Mouse (Mus musculus): Measurements from ENCODE around the gene Vmp1. TPM values are rescaled to one million over a fixed set of nuclear protein-coding genes. Genes with fewer than 3 reads are reported as not detected.

Gene Vmp1
- polyA plus RNA-seq, 1 experiment from 2014 or later: 220 TPM

GRCm38 (mm10) chr11:86572623-86573022 is 111.0 kb downstream of the Vmp1 start:
- H3K4me2 ChIP-seq (ENCODE audit: low read depth, low read length): no peak overlapping the region
- H3K4me1 ChIP-seq (ENCODE audit: control insufficient read depth, insufficient read depth, low read length): peaks cover 31% of the 10 kb centered on the region
- H3K9me3 ChIP-seq (ENCODE audit: control insufficient read depth, low read length): no peaks in the 10 kb centered on the region
- no peak overlapping the region for H3K4me3 ChIP-seq (ENCODE audit: low read length)
- no peak for ATAC-seq
- no peak overlapping the region for H3K27ac ChIP-seq (ENCODE audit: low read length)
- WGBS: 73% methylated on average over 2 of the region's 2 CpGs
- H3K27me3 ChIP-seq (replicated peaks; ENCODE audit: control insufficient read depth, insufficient read depth, low read length): no peaks in the 10 kb centered on the region
- H3K36me3 ChIP-seq (ENCODE audit: control insufficient read depth, insufficient read depth, low read length): no peaks in the 10 kb centered on the region
- no peak overlapping the region for H3K9ac ChIP-seq (ENCODE audit: low read depth, low read length)

GRCm38 (mm10) chr11:86571871-86572270 is 111.8 kb downstream of the Vmp1 start:
- Histone ChIP-seq H3K4me3 (ENCODE audit: low read length) (no peak overlapping the region), H3K9me3 (ENCODE audit: control insufficient read depth, low read length) (no peaks in the 10 kb centered on the region), H3K27ac (ENCODE audit: low read length) (peak overlapping the region; percentile 73), H3K4me1 (ENCODE audit: control insufficient read depth, insufficient read depth, low read length) (peaks cover 25% of the 10 kb centered on the region), H3K4me2 (ENCODE audit: low read depth, low read length) (no peak overlapping the region), H3K36me3 (ENCODE audit: control insufficient read depth, insufficient read depth, low read length) (no peaks in the 10 kb centered on the region), H3K27me3 (replicated peaks; ENCODE audit: control insufficient read depth, insufficient read depth, low read length) (no peaks in the 10 kb centered on the region), H3K9ac (ENCODE audit: low read depth, low read length) (no peak overlapping the region)
- WGBS: 63% methylated on average over 4 of the region's 4 CpGs
- ATAC-seq: no peak

- no peaks in the 10 kb centered on the region for H3K36me3 ChIP-seq (ENCODE audit: control insufficient read depth, insufficient read depth, low read length)
- ATAC-seq: peak; percentile 62
- no peaks in the 10 kb centered on the region for H3K27me3 ChIP-seq (replicated peaks; ENCODE audit: control insufficient read depth, insufficient read depth, low read length)
- H3K9me3 ChIP-seq (ENCODE audit: control insufficient read depth, low read length): no peaks in the 10 kb centered on the region
- H3K4me3 ChIP-seq (ENCODE audit: low read length): no peak overlapping the region
- H3K4me2 ChIP-seq (ENCODE audit: low read depth, low read length): no peak overlapping the region
- peaks cover 25% of the 10 kb centered on the region for H3K4me1 ChIP-seq (ENCODE audit: control insufficient read depth, insufficient read depth, low read length)
- no peak overlapping the region for H3K9ac ChIP-seq (ENCODE audit: low read depth, low read length)
- peak overlapping the region; percentile 73 for H3K27ac ChIP-seq (ENCODE audit: low read length)
- 36% methylated on average over 15 of the region's 15 CpGs for WGBS
Measured at GRCm38 (mm10) chr11:86571047-86571855, 112.4 kb downstream of the Vmp1 start.

GRCm38 (mm10) chr11:86570261-86570746 is 113.3 kb downstream of the Vmp1 start:
- Histone ChIP-seq H3K4me1 (ENCODE audit: control insufficient read depth, insufficient read depth, low read length) (peaks cover 20% of the 10 kb centered on the region), H3K9ac (ENCODE audit: low read depth, low read length) (no peak overlapping the region), H3K27me3 (replicated peaks; ENCODE audit: control insufficient read depth, insufficient read depth, low read length) (no peaks in the 10 kb centered on the region), H3K27ac (ENCODE audit: low read length) (peak overlapping the region; percentile 65), H3K36me3 (ENCODE audit: control insufficient read depth, insufficient read depth, low read length) (no peaks in the 10 kb centered on the region), H3K4me2 (ENCODE audit: low read depth, low read length) (no peak overlapping the region), H3K4me3 (ENCODE audit: low read length) (no peak overlapping the region), H3K9me3 (ENCODE audit: control insufficient read depth, low read length) (no peaks in the 10 kb centered on the region)
- no peak for ATAC-seq
- 32% methylated on average over 9 of the region's 9 CpGs for whole genome bisulfite sequencing

GRCm38 (mm10) chr11:86568425-86568824 is 115.2 kb downstream of the Vmp1 start:
- Histone ChIP-seq H3K9me3 (ENCODE audit: control insufficient read depth, low read length) (no peaks in the 10 kb centered on the region), H3K4me3 (ENCODE audit: low read length) (no peak overlapping the region), H3K27me3 (replicated peaks; ENCODE audit: control insufficient read depth, insufficient read depth, low read length) (no peaks in the 10 kb centered on the region), H3K4me1 (ENCODE audit: control insufficient read depth, insufficient read depth, low read length) (peaks cover 13% of the 10 kb centered on the region), H3K27ac (ENCODE audit: low read length) (no peak overlapping the region), H3K9ac (ENCODE audit: low read depth, low read length) (no peak overlapping the region), H3K4me2 (ENCODE audit: low read depth, low read length) (no peak overlapping the region), H3K36me3 (ENCODE audit: control insufficient read depth, insufficient read depth, low read length) (0 out of 2 replicates have a peak, but pooled peaks cover 3% of the 10 kb centered on the region)
- WGBS: 55% methylated on average over 3 of the region's 3 CpGs
- 0 out of 2 replicates have a peak, but pooled peaks have one; percentile 36 for ATAC-seq

GRCm38 (mm10) chr11:86558258-86558657 is 125.4 kb downstream of the Vmp1 start:
- WGBS: 82% methylated on average over 4 of the region's 4 CpGs
- Histone ChIP-seq H3K9me3 (ENCODE audit: control insufficient read depth, low read length) (no peaks in the 10 kb centered on the region), H3K27ac (ENCODE audit: low read length) (no peak overlapping the region), H3K4me2 (ENCODE audit: low read depth, low read length) (no peak overlapping the region), H3K9ac (ENCODE audit: low read depth, low read length) (no peak overlapping the region), H3K36me3 (ENCODE audit: control insufficient read depth, insufficient read depth, low read length) (no peaks in the 10 kb centered on the region), H3K4me1 (ENCODE audit: control insufficient read depth, insufficient read depth, low read length) (no peaks in the 10 kb centered on the region), H3K27me3 (replicated peaks; ENCODE audit: control insufficient read depth, insufficient read depth, low read length) (no peaks in the 10 kb centered on the region), H3K4me3 (ENCODE audit: low read length) (no peak overlapping the region)
- no peak for ATAC-seq

GRCm38 (mm10) chr11:86553525-86553924 is 130.1 kb downstream of the Vmp1 start:
- H3K36me3 ChIP-seq (ENCODE audit: control insufficient read depth, insufficient read depth, low read length): no peaks in the 10 kb centered on the region
- H3K4me2 ChIP-seq (ENCODE audit: low read depth, low read length): no peak overlapping the region
- no peak overlapping the region for H3K9ac ChIP-seq (ENCODE audit: low read depth, low read length)
- no peak overlapping the region for H3K4me3 ChIP-seq (ENCODE audit: low read length)
- H3K4me1 ChIP-seq (ENCODE audit: control insufficient read depth, insufficient read depth, low read length): no peaks in the 10 kb centered on the region
- H3K27me3 ChIP-seq (replicated peaks; ENCODE audit: control insufficient read depth, insufficient read depth, low read length): no peaks in the 10 kb centered on the region
- H3K27ac ChIP-seq (ENCODE audit: low read length): no peak overlapping the region
- no peak for ATAC-seq
- WGBS: 94% methylated on average over 6 of the region's 6 CpGs
- no peaks in the 10 kb centered on the region for H3K9me3 ChIP-seq (ENCODE audit: control insufficient read depth, low read length)

GRCm38 (mm10) chr11:86547412-86547811 is 136.2 kb downstream of the Vmp1 start:
- Histone ChIP-seq H3K36me3 (ENCODE audit: control insufficient read depth, insufficient read depth, low read length) (no peaks in the 10 kb centered on the region), H3K27me3 (replicated peaks; ENCODE audit: control insufficient read depth, insufficient read depth, low read length) (no peaks in the 10 kb centered on the region), H3K9ac (ENCODE audit: low read depth, low read length) (no peak overlapping the region), H3K27ac (ENCODE audit: low read length) (no peak overlapping the region), H3K4me2 (ENCODE audit: low read depth, low read length) (no peak overlapping the region), H3K4me1 (ENCODE audit: control insufficient read depth, insufficient read depth, low read length) (peaks cover 10% of the 10 kb centered on the region), H3K4me3 (ENCODE audit: low read length) (no peak overlapping the region), H3K9me3 (ENCODE audit: control insufficient read depth, low read length) (no peaks in the 10 kb centered on the region)
- 100% methylated on average over 1 of the region's 1 CpGs for WGBS
- ATAC-seq: no peak

- peak overlapping the region; percentile 65 for H3K9ac ChIP-seq (ENCODE audit: low read depth, low read length)
- peak overlapping the region; percentile 79 for H3K27ac ChIP-seq (ENCODE audit: low read length)
- H3K4me1 ChIP-seq (ENCODE audit: control insufficient read depth, insufficient read depth, low read length): peaks cover 13% of the 10 kb centered on the region
- no peaks in the 10 kb centered on the region for H3K27me3 ChIP-seq (replicated peaks; ENCODE audit: control insufficient read depth, insufficient read depth, low read length)
- no peak for ATAC-seq
- H3K36me3 ChIP-seq (ENCODE audit: control insufficient read depth, insufficient read depth, low read length): no peaks in the 10 kb centered on the region
- H3K4me3 ChIP-seq (ENCODE audit: low read length): peak overlapping the region; percentile 82
- peak overlapping the region; percentile 70 for H3K4me2 ChIP-seq (ENCODE audit: low read depth, low read length)
- 81% methylated on average over 8 of the region's 8 CpGs for WGBS
- H3K9me3 ChIP-seq (ENCODE audit: control insufficient read depth, low read length): no peaks in the 10 kb centered on the region
Measured at GRCm38 (mm10) chr11:86545556-86545955, 138.1 kb downstream of the Vmp1 start.

Data from intestine, embryonic 16.5 days (tissue).